Mouse (Mus musculus): ENCODE measurements around the gene 9330182L06Rik.

9330182L06Rik gene

GRCm38 (mm10) chr5:9525507-9525906 is 259.6 kb downstream of the 9330182L06Rik start:
- in situ Hi-C loops (cut with MboI, MseI), result no loop called here

Measured in regulatory T cell (primary cell).